Mouse (Mus musculus) CH12.LX (cell line): ENCODE results near the gene Nfatc2ip.

ENCODE experiments used
- CTCF ChIP-seq, 2 experiments: IDR thresholded peaks in 1 of 2; conservative IDR thresholded peaks in 1 of 2; 2 replicates each; pipeline ENCODE4 v1.5.1; 2011 to 2012; ENCODE audit warnings: low read depth in 2 of 2, low read length in 2 of 2, improper control_type of control experiment in 1 of 2, inconsistent platforms in 1 of 2, mild to moderate bottlenecking in 1 of 2, moderate library complexity in 1 of 2
- EP300 ChIP-seq: IDR thresholded peaks from 2 replicates; pipeline ENCODE4 v1.6.1; 2011; ENCODE audit warnings: low read length, improper control_type of control experiment
- ETS1 ChIP-seq: conservative IDR thresholded peaks from 2 replicates; pipeline ENCODE4 v1.6.1; 2012; ENCODE audit warnings: low read depth, mild to moderate bottlenecking, inconsistent platforms, low read length, improper control_type of control experiment, moderate library complexity
- HCFC1 ChIP-seq: IDR thresholded peaks from 2 replicates; pipeline ENCODE4 v1.6.1; 2012; ENCODE audit warnings: low read depth, mild to moderate bottlenecking, inconsistent platforms, low read length, improper control_type of control experiment
- MAFK ChIP-seq: IDR thresholded peaks from 2 replicates; pipeline ENCODE4 v1.6.1; 2011; ENCODE audit warnings: low read length, improper control_type of control experiment; ENCODE audit not compliant: insufficient replicate concordance
- MAX ChIP-seq: IDR thresholded peaks from 2 replicates; pipeline ENCODE4 v1.6.1; 2011; ENCODE audit warnings: low read length, improper control_type of control experiment
- MYC ChIP-seq: IDR thresholded peaks from 2 replicates; pipeline ENCODE4 v1.6.1; 2011; ENCODE audit warnings: low read depth, mild to moderate bottlenecking, improper control_type of control experiment, low read length
- POLR2A ChIP-seq: IDR thresholded peaks from 2 replicates; pipeline ENCODE4 v1.6.1; 2011; ENCODE audit warnings: low read depth, mild to moderate bottlenecking, improper control_type of control experiment, low read length
- RAD21 ChIP-seq: IDR thresholded peaks from 2 replicates; pipeline ENCODE4 v1.6.1; 2011; ENCODE audit warnings: low read depth, mild to moderate bottlenecking, low read length, improper control_type of control experiment, moderate library complexity
- SIN3A ChIP-seq: IDR thresholded peaks from 2 replicates; pipeline ENCODE4 v1.6.1; 2012; ENCODE audit warnings: low read length, improper control_type of control experiment, inconsistent platforms
- TCF12 ChIP-seq: IDR thresholded peaks from 2 replicates; pipeline ENCODE4 v1.6.1; 2014; ENCODE audit warnings: low read depth, mild to moderate bottlenecking, inconsistent platforms, low read length, improper control_type of control experiment
- USF2 ChIP-seq: conservative IDR thresholded peaks from 2 replicates; pipeline ENCODE4 v1.6.1; 2011; ENCODE audit warnings: low read depth, low read length, improper control_type of control experiment
- ZKSCAN1 ChIP-seq: IDR thresholded peaks from 2 replicates; pipeline ENCODE4 v1.6.1; 2012; ENCODE audit warnings: low read depth, inconsistent platforms, low read length, improper control_type of control experiment, borderline replicate concordance

DNA sequence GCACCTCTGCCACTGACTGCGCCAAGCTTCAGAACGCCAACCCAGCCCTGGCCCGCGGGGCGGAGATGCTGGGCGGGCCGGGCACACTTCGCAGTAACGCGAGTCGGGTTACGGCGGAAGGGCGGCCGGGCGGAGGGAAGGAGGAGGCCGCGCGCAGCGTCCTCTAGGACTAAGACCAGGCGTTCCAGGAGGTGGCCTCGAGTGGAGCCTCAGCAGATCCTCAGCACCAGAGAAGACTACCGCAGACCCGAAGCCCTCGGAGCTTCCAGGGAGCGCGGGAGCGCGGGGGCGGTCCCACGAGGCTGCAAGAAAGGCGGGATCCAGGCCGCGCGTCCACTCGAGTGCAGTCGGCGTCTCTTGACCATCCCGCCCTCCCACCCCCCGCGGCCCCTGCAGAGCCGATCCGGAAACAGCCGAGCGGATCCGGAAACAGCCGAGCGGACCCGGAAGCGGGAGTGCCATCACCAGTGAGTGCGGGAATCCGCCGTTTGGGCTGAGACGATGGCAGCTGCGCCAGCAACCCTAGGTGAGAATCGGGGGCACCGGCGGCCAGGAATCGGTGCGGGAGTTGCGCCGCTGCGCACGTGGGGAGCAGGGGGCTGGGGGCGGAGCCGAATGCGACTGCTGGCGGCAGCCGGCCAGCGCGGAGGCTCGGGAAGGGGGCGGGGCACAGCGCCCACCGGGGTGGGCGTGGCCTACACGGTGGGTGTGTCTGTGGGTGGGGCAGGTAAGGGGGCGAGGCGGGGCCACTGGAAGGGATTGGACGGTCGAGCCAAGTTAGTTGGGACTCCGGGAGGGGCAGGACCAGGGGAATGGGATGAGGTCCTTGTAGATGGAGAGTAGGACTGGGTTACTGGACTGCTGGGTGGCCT is 32.3 kb upstream of the Nfatc2ip start, which contains the start of gene Rabep2:
- TF ChIP-seq CTCF (conservative IDR thresholded peaks at IDR 0.05 in 1 of 2, IDR thresholded peaks at IDR 0.05 in 1 of 2; ENCODE audit: low read depth in 2 of 2, low read length in 2 of 2) (no peak), MAFK (no peak), POLR2A (peak; percentile 74), MAX (peak; percentile 69; the same call in 1 of the 2 replicates), ETS1 (0 out of 2 replicates have a peak, but pooled peaks have one; percentile 14), USF2 (no peak), HCFC1 (peak; percentile 73), RAD21 (no peak), MYC (no peak), EP300 (no peak), SIN3A (peak; percentile 88), ZKSCAN1 (no peak), TCF12 (peak; percentile 58; the same call in 1 of the 2 replicates)
